Mouse (Mus musculus) lung, postnatal 0 days (tissue): ENCODE data around the gene Csnk1g2. TPM values are rescaled to one million over a fixed set of nuclear protein-coding genes. Genes with fewer than 3 reads are reported as not detected.

Experiments
- ATAC-seq: fragments of 200-750 bp; cut with Nextera tagmentation; 2 replicates; pipeline ENCODE4 v1.8.0; 2017; ENCODE audit warnings: moderate library complexity
- DNase-seq: peaks from one replicate; pipeline ENCODE4 v3.0.0-alpha.2; 2016; ENCODE audit warnings: low spot score
- H3K27ac ChIP-seq: fragments of 300-500 bp; sonication (generic); 2 replicates; pipeline ENCODE4 v1.5.1; 2014; ENCODE audit warnings: antibody characterized with exemption, mild to moderate bottlenecking, low read length, mixed read lengths
- H3K27me3 ChIP-seq: fragments of 300-500 bp; sonication (generic); replicated peaks from 2 replicates; pipeline ENCODE4 v1.6.1; 2014; ENCODE audit warnings: low read length, mixed read lengths; ENCODE audit not compliant: insufficient read depth
- H3K36me3 ChIP-seq: fragments of 300-500 bp; sonication (generic); 2 replicates; pipeline ENCODE4 v1.6.1; 2014; ENCODE audit warnings: low read length, mixed read lengths; ENCODE audit not compliant: insufficient read depth
- H3K4me1 ChIP-seq: fragments of 300-500 bp; sonication (generic); 2 replicates; pipeline ENCODE4 v1.6.1; 2014; ENCODE audit warnings: antibody characterized with exemption, low read depth, low read length, mixed read lengths; ENCODE audit not compliant: insufficient read depth
- H3K4me2 ChIP-seq: fragments of 300-500 bp; sonication (generic); replicated peaks from 2 replicates; pipeline ENCODE4 v1.6.1; 2014; ENCODE audit warnings: low read depth, mild to moderate bottlenecking, low read length, moderate library complexity, mixed read lengths
- H3K4me3 ChIP-seq: fragments of 300-500 bp; sonication (generic); 2 replicates; pipeline ENCODE4 v1.5.1; 2014; ENCODE audit warnings: low read depth, low read length
- H3K9ac ChIP-seq: fragments of 300-500 bp; sonication (generic); replicated peaks from 2 replicates; pipeline ENCODE4 v1.6.1; 2014; ENCODE audit warnings: low read depth, mild to moderate bottlenecking
- H3K9me3 ChIP-seq: fragments of 300-500 bp; sonication (generic); 2 replicates; pipeline ENCODE4 v1.6.1; 2016; ENCODE audit warnings: low read length, mixed read lengths
- CTCF ChIP-seq: IDR thresholded peaks from 2 replicates; pipeline ENCODE4 v1.5.1; 2016; ENCODE audit warnings: antibody characterized with exemption, mild to moderate bottlenecking
- EP300 ChIP-seq: IDR thresholded peaks from 2 replicates; pipeline ENCODE4 v1.6.1; 2016; ENCODE audit warnings: antibody characterized with exemption, mild to moderate bottlenecking, control low read depth
- WGBS: fragments of 180-500 bp; shearing (Covaris S2); extraction: QIAGEN DNeasy Blood & Tissue Kit; methylation state at CpG from one replicate; pipeline ENCODE4 v1.1.7; 2014; 5-methylcytosine and 5-hydroxymethylcytosine counted together
- microRNA-seq: library from miRNA; unstranded; fragments of <30 nt; microRNA quantifications from one replicate; pipeline ENCODE4, GENCODE M21; 2016
- polyA plus RNA-seq: library from polyadenylated mRNA; unstranded; fragments of >200 nt; fragmentation: Nextera tagmentation; extraction: Ambion mirVana; gene quantifications from 2 replicates; pipeline ENCODE4 v1.2.1, GENCODE M21; 2015

Gene Csnk1g2
- polyA plus RNA-seq, 1 experiment from 2014 or later: 111 TPM

GRCm38 (mm10) chr10:80684214-80684613 is 61.6 kb downstream of the Csnk1g2 start:
- WGBS: 59% methylated on average over 6 of the region's 6 CpGs
- DNase-seq (peak; percentile 85), ATAC-seq (peak; percentile 62)
- H3K27ac ChIP-seq: no peak overlapping the region
- H3K9ac ChIP-seq: no peak overlapping the region
- no peaks in the 10 kb centered on the region for H3K27me3 ChIP-seq
- H3K36me3 ChIP-seq: peaks cover 22% of the 10 kb centered on the region; the same call in 1 of the 2 replicates
- peak; percentile 98 for TF ChIP-seq CTCF
- no peak for TF ChIP-seq EP300
- peaks cover 8% of the 10 kb centered on the region for H3K4me1 ChIP-seq
- H3K4me3 ChIP-seq: no peak overlapping the region
- H3K9me3 ChIP-seq: no peaks in the 10 kb centered on the region
- no peak overlapping the region for H3K4me2 ChIP-seq

- Histone ChIP-seq H3K9me3 (no peaks in the 10 kb centered on the region), H3K4me1 (peaks cover under 1% of the 10 kb centered on the region; the same call in 1 of the 2 replicates), H3K27ac (no peak overlapping the region), H3K9ac (no peak overlapping the region), H3K36me3 (peaks cover 29% of the 10 kb centered on the region; the same call in 1 of the 2 replicates), H3K4me2 (no peak overlapping the region), H3K27me3 (no peaks in the 10 kb centered on the region), H3K4me3 (no peak overlapping the region)
- DNase-seq: no peak
- 72% methylated on average over 4 of the region's 4 CpGs for whole genome bisulfite sequencing
- TF ChIP-seq CTCF (no peak), EP300 (no peak)
- no peak for ATAC-seq
Measured at GRCm38 (mm10) chr10:80684984-80685383, 62.3 kb downstream of the Csnk1g2 start.

- H3K4me1 ChIP-seq: no peaks in the 10 kb centered on the region
- TF ChIP-seq CTCF: no peak
- no peak for TF ChIP-seq EP300
- no peak overlapping the region for H3K4me2 ChIP-seq
- no peak for ATAC-seq
- H3K9me3 ChIP-seq: no peaks in the 10 kb centered on the region
- no peak overlapping the region for H3K27ac ChIP-seq
- H3K9ac ChIP-seq: no peak overlapping the region
- no peaks in the 10 kb centered on the region for H3K27me3 ChIP-seq
- H3K36me3 ChIP-seq: peaks cover 33% of the 10 kb centered on the region; the same call in 1 of the 2 replicates
- no peak overlapping the region for H3K4me3 ChIP-seq
- DNase-seq: no peak
- WGBS: 81% methylated on average over 3 of the region's 3 CpGs
Measured at GRCm38 (mm10) chr10:80686617-80687016, 64.0 kb downstream of the Csnk1g2 start.

- H3K4me3 ChIP-seq: no peak overlapping the region
- H3K9me3 ChIP-seq: no peaks in the 10 kb centered on the region
- TF ChIP-seq EP300: no peak
- peak; percentile 87 for TF ChIP-seq CTCF
- peaks cover 33% of the 10 kb centered on the region; the same call in 1 of the 2 replicates for H3K36me3 ChIP-seq
- peak; percentile 88 for ATAC-seq
- H3K9ac ChIP-seq: no peak overlapping the region
- no peak overlapping the region for H3K4me2 ChIP-seq
- no peak overlapping the region for H3K27ac ChIP-seq
- DNase-seq: peak; percentile 93
- WGBS: 16% methylated on average over 5 of the region's 5 CpGs
- no peaks in the 10 kb centered on the region for H3K4me1 ChIP-seq
- no peaks in the 10 kb centered on the region for H3K27me3 ChIP-seq
Measured at GRCm38 (mm10) chr10:80687850-80688249, 65.2 kb downstream of the Csnk1g2 start.

Small RNA genes within 50 kb of the gene (microRNA-seq; reads per million reads assigned to microRNA genes)
- gene Mir6912: not detected

Other genes with a start within 250 kb of the Csnk1g2 start
- gene Mex3d, start 235.2 kb upstream of the Csnk1g2 start, polyA plus RNA-seq: 6.0 and 6.3 TPM in 2 replicates
- 90.6 and 90.7 TPM in 2 replicates for gene Mbd3, start 223.3 kb upstream of the Csnk1g2 start, polyA plus RNA-seq
- gene Uqcr11, start 216.0 kb upstream of the Csnk1g2 start, polyA plus RNA-seq: 511 and 651 TPM in 2 replicates
- 34.7 and 36.2 TPM in 2 replicates for gene Tcf3, start 189.2 kb upstream of the Csnk1g2 start, polyA plus RNA-seq
- gene Onecut3, start 128.0 kb upstream of the Csnk1g2 start, polyA plus RNA-seq: not detected in 2 replicates
- 0.04 and 0.10 TPM in 2 replicates for gene Atp8b3, start 83.7 kb upstream of the Csnk1g2 start, polyA plus RNA-seq
- gene Rexo1, start 61.3 kb upstream of the Csnk1g2 start, polyA plus RNA-seq: 12.9 TPM in 2 replicates
- gene Klf16, start 45.5 kb upstream of the Csnk1g2 start, polyA plus RNA-seq: 7.1 and 7.2 TPM in 2 replicates
- gene Abhd17a, start 32.5 kb upstream of the Csnk1g2 start, polyA plus RNA-seq: 105 and 106 TPM in 2 replicates
- 56.9 and 59.3 TPM in 2 replicates for gene Scamp4, start 20.0 kb upstream of the Csnk1g2 start, polyA plus RNA-seq
- 3.5 and 4.8 TPM in 2 replicates for gene Adat3, start 20.0 kb upstream of the Csnk1g2 start, polyA plus RNA-seq
- 0.98 and 1.1 TPM in 2 replicates for gene Gm49322, start 16.8 kb upstream of the Csnk1g2 start, polyA plus RNA-seq
- 41.7 and 42.9 TPM in 2 replicates for gene Btbd2, start 34.2 kb downstream of the Csnk1g2 start, polyA plus RNA-seq
- 92.2 and 103 TPM in 2 replicates for gene Mknk2, start 55.3 kb downstream of the Csnk1g2 start, polyA plus RNA-seq
- 32.6 and 37.0 TPM in 2 replicates for gene Mob3a, start 79.1 kb downstream of the Csnk1g2 start, polyA plus RNA-seq
- gene Izumo4, start 79.3 kb downstream of the Csnk1g2 start, polyA plus RNA-seq: 28.7 and 28.8 TPM in 2 replicates
- gene Ap3d1, start 119.4 kb downstream of the Csnk1g2 start, polyA plus RNA-seq: 49.3 and 58.2 TPM in 2 replicates
- 7.4 and 9.6 TPM in 2 replicates for gene Dot1l, start 132.4 kb downstream of the Csnk1g2 start, polyA plus RNA-seq
- gene Sf3a2, start 175.4 kb downstream of the Csnk1g2 start, polyA plus RNA-seq: 27.0 and 29.4 TPM in 2 replicates
- gene Plekhj1, start 175.8 kb downstream of the Csnk1g2 start, polyA plus RNA-seq: 59.9 and 69.1 TPM in 2 replicates
- gene Amh, start 182.4 kb downstream of the Csnk1g2 start, polyA plus RNA-seq: 0.07 TPM in 1 of 2 replicates, not detected in the other
- 0.25 TPM in 1 of 2 replicates, not detected in the other for gene Jsrp1, start 190.7 kb downstream of the Csnk1g2 start, polyA plus RNA-seq
- gene Oaz1, start 203.8 kb downstream of the Csnk1g2 start, polyA plus RNA-seq: 1,344 and 1,416 TPM in 2 replicates
- not detected in 2 replicates for gene Lingo3, start 221.2 kb downstream of the Csnk1g2 start, polyA plus RNA-seq
- gene Lsm7, start 232.4 kb downstream of the Csnk1g2 start, polyA plus RNA-seq: 129 and 138 TPM in 2 replicates
- 26.5 and 26.8 TPM in 2 replicates for gene Sppl2b, start 232.4 kb downstream of the Csnk1g2 start, polyA plus RNA-seq
- gene Tmprss9, start 249.0 kb downstream of the Csnk1g2 start, polyA plus RNA-seq: 0.04 TPM in 1 of 2 replicates, not detected in the other